In genomic region chr5:30717991-30718703, GRCm38 (mm10) we compare ENCODE assay signal across 12 mouse cellular contexts. TPM values are rescaled to one million over a fixed set of nuclear protein-coding genes. Genes with fewer than 3 reads are reported as not detected.
A peak's percentile ranks its signal among the peaks of the same experiment; 100 is the strongest.
DNase-seq lines count a peak whose midpoint lies in the region; ATAC-seq and TF ChIP-seq lines count a peak whose summit lies in the region.
"Had no signal": no experiment of that assay in that cellular context is flagged by ENCODE, and none has a peak within 500 bp of the region (broad histone marks: within the 10 kb centered on the region; RNA-seq: fewer than 3 reads in every experiment).

No protein-coding gene starts in this region.

- H3K4me3 ChIP-seq in lung, postnatal 0 days (ENCODE audit: low read depth, low read length), result no peak overlapping the region
- H3K4me3 ChIP-seq in forebrain, embryonic 13.5 days, result 0 out of 2 replicates have a peak overlapping the region, but pooled peaks have one; percentile 2
- H3K4me3 ChIP-seq in neural tube, embryonic 15.5 days (replicated peaks), result no peak overlapping the region
- no peak overlapping the region for H3K4me3 ChIP-seq in liver, embryonic 12.5 days
- H3K4me3 ChIP-seq: heart, embryonic 13.5 days; liver, embryonic 13.5 days had no signal

- no peaks in the 10 kb centered on the region for H3K9me3 ChIP-seq in lung, postnatal 0 days (ENCODE audit: low read length)
- no peaks in the 10 kb centered on the region for H3K9me3 ChIP-seq in forebrain, embryonic 13.5 days (replicated peaks)
- H3K9me3 ChIP-seq in neural tube, embryonic 15.5 days (replicated peaks), result no peaks in the 10 kb centered on the region
- H3K9me3 ChIP-seq in liver, embryonic 12.5 days (replicated peaks), result no peaks in the 10 kb centered on the region
- H3K9me3 ChIP-seq: heart, embryonic 13.5 days; liver, embryonic 13.5 days had no signal

- no peak for TF ChIP-seq CTCF in lung, postnatal 0 days (IDR thresholded peaks at IDR 0.05)

- no peaks in the 10 kb centered on the region for H3K36me3 ChIP-seq in lung, postnatal 0 days (ENCODE audit: insufficient read depth, low read length)
- H3K36me3 ChIP-seq in forebrain, embryonic 13.5 days (ENCODE audit: poor library complexity, severe bottlenecking), result peaks cover 44% of the 10 kb centered on the region
- peaks cover 10% of the 10 kb centered on the region for H3K36me3 ChIP-seq in neural tube, embryonic 15.5 days
- no peaks in the 10 kb centered on the region for H3K36me3 ChIP-seq in liver, embryonic 12.5 days
- H3K36me3 ChIP-seq: heart, embryonic 13.5 days; liver, embryonic 13.5 days had no signal

- H3K4me1 ChIP-seq in lung, postnatal 0 days (ENCODE audit: insufficient read depth, low read depth, low read length), result peaks cover 2% of the 10 kb centered on the region
- peaks cover 60% of the 10 kb centered on the region for H3K4me1 ChIP-seq in forebrain, embryonic 13.5 days
- H3K4me1 ChIP-seq in neural tube, embryonic 15.5 days, result peaks cover 47% of the 10 kb centered on the region
- peaks cover 4% of the 10 kb centered on the region for H3K4me1 ChIP-seq in liver, embryonic 12.5 days

- no peak overlapping the region for H3K4me2 ChIP-seq in lung, postnatal 0 days (replicated peaks; ENCODE audit: low read depth, low read length)
- peak overlapping the region; percentile 41 for H3K4me2 ChIP-seq in forebrain, embryonic 13.5 days
- H3K4me2 ChIP-seq in neural tube, embryonic 15.5 days, result peak overlapping the region; percentile 19; the same call in 1 of the 2 replicates
- no peak overlapping the region for H3K4me2 ChIP-seq in liver, embryonic 12.5 days
- H3K4me2 ChIP-seq: heart, embryonic 13.5 days; liver, embryonic 13.5 days had no signal

- H3K9ac ChIP-seq in lung, postnatal 0 days (replicated peaks; ENCODE audit: low read depth), result no peak overlapping the region
- H3K9ac ChIP-seq in forebrain, embryonic 13.5 days, result peak overlapping the region; percentile 54
- H3K9ac ChIP-seq in neural tube, embryonic 15.5 days (replicated peaks), result no peak overlapping the region
- no peak overlapping the region for H3K9ac ChIP-seq in liver, embryonic 12.5 days
- H3K9ac ChIP-seq: heart, embryonic 13.5 days; liver, embryonic 13.5 days had no signal

- peak; percentile 71 for DNase-seq in lung, postnatal 0 days (ENCODE audit: low spot score)
- no peak for DNase-seq in lung, postnatal 36 days
- peak; percentile 44 for DNase-seq in mesoderm, embryonic 11.5 days (ENCODE audit: low read depth, low spot score)
- no peak for DNase-seq in gastrocnemius, adult 18-20 months (ENCODE audit: low spot score)
- DNase-seq in kidney, adult 9 months, result no peak
- DNase-seq: kidney, adult 11 months; liver, embryonic 13.5 days had no signal

- peak; percentile 58 for ATAC-seq in lung, postnatal 0 days
- no peak; the same call in 1 of the 2 replicates for ATAC-seq in forebrain, embryonic 13.5 days
- no peak for ATAC-seq in neural tube, embryonic 15.5 days (ENCODE audit: low FRiP score)
- no peak for ATAC-seq in liver, embryonic 12.5 days

- H3K27me3 ChIP-seq in lung, postnatal 0 days (replicated peaks; ENCODE audit: insufficient read depth, low read length), result peaks cover 11% of the 10 kb centered on the region
- H3K27me3 ChIP-seq in forebrain, embryonic 13.5 days, result no peaks in the 10 kb centered on the region
- H3K27me3 ChIP-seq in neural tube, embryonic 15.5 days (replicated peaks), result no peaks in the 10 kb centered on the region
- peaks cover 35% of the 10 kb centered on the region for H3K27me3 ChIP-seq in liver, embryonic 12.5 days (replicated peaks)

- TF ChIP-seq EP300 in lung, postnatal 0 days (IDR thresholded peaks at IDR 0.05), result 0 out of 2 replicates have a peak, but pooled peaks have one; percentile 29

- 56% methylated on average over 10 of the region's 10 CpGs for WGBS in lung, postnatal 0 days
- WGBS in forebrain, embryonic 13.5 days, result 25% methylated on average over 10 of the region's 10 CpGs
- WGBS in neural tube, embryonic 15.5 days, result 25% methylated on average over 10 of the region's 10 CpGs
- 59% methylated on average over 10 of the region's 10 CpGs for WGBS in liver, embryonic 12.5 days (ENCODE audit: insufficient replicate concordance)

- no peak overlapping the region for H3K27ac ChIP-seq in lung, postnatal 0 days (ENCODE audit: low read length)
- H3K27ac ChIP-seq in forebrain, embryonic 13.5 days, result peak overlapping the region; percentile 73
- H3K27ac ChIP-seq in neural tube, embryonic 15.5 days (replicated peaks), result peak overlapping the region; percentile 45
- H3K27ac ChIP-seq in liver, embryonic 12.5 days, result no peak overlapping the region
- H3K27ac ChIP-seq: heart, embryonic 13.5 days; liver, embryonic 13.5 days had no signal

RNA-seq across cellular contexts. Expression of gene Dpysl5, which starts 6.8 kb away (rescaled TPM):
- 1.4 and 1.6 TPM in 2 replicates for polyA plus RNA-seq in lung, postnatal 0 days (2015; fragmentation: Nextera tagmentation; extraction: Ambion mirVana)
- polyA plus RNA-seq in forebrain, embryonic 13.5 days (2015; fragmentation: Nextera tagmentation; extraction: Ambion mirVana), result 118 and 134 TPM in 2 replicates
- 152 and 175 TPM in 2 replicates for polyA plus RNA-seq in neural tube, embryonic 15.5 days (2015; fragmentation: Nextera tagmentation; extraction: Ambion mirVana)
- total RNA-seq in gastrocnemius, adult 18-20 months (2021), result 1 to 10 TPM in 1 of 2 experiments, under 1 TPM in 1; 0.62 to 1.3 TPM
- polyA plus RNA-seq in liver, embryonic 12.5 days (2016; fragmentation: Nextera tagmentation; extraction: Ambion mirVana), result 0.20 and 0.36 TPM in 2 replicates
- total RNA-seq: neutrophil, adult 5-6 weeks had no signal

RNA-seq across cellular contexts. Expression of gene Cenpa, which starts 51.6 kb away (rescaled TPM):
- polyA plus RNA-seq in lung, postnatal 0 days (2015; fragmentation: Nextera tagmentation; extraction: Ambion mirVana), result 24.4 and 25.5 TPM in 2 replicates
- polyA plus RNA-seq in forebrain, embryonic 13.5 days (2015; fragmentation: Nextera tagmentation; extraction: Ambion mirVana), result 264 and 275 TPM in 2 replicates
- polyA plus RNA-seq in neural tube, embryonic 15.5 days (2015; fragmentation: Nextera tagmentation; extraction: Ambion mirVana), result 33.0 and 73.4 TPM in 2 replicates
- 1 to 10 TPM in 1 of 2 experiments, under 1 TPM in 1; 0.96 to 2.5 TPM for total RNA-seq in gastrocnemius, adult 18-20 months (2021)
- 259 and 265 TPM in 2 replicates for polyA plus RNA-seq in liver, embryonic 12.5 days (2016; fragmentation: Nextera tagmentation; extraction: Ambion mirVana)

Comparison
In these comparisons a context has a peak if more than half of its experiments do, and no peak if none do; other contexts are left out.
1. DNase-seq: peak in lung, postnatal 0 days (single experiment) and mesoderm, embryonic 11.5 days (single experiment); none in lung, postnatal 36 days (single experiment), gastrocnemius, adult 18-20 months (single experiment) and kidney, adult 9 months (single experiment).
2. H3K27ac ChIP-seq: peak in forebrain, embryonic 13.5 days (single experiment) and neural tube, embryonic 15.5 days (single experiment); none in lung, postnatal 0 days (single experiment) and liver, embryonic 12.5 days (single experiment).
3. H3K4me2 ChIP-seq: peak in forebrain, embryonic 13.5 days (single experiment) and neural tube, embryonic 15.5 days (single experiment); none in lung, postnatal 0 days (single experiment) and liver, embryonic 12.5 days (single experiment).
4. RNA of gene Dpysl5, which starts 6.8 kb away (polyA plus RNA-seq): 152 to 175 TPM in neural tube, embryonic 15.5 days and 118 to 134 TPM in forebrain, embryonic 13.5 days; 1.4 to 1.6 TPM in lung, postnatal 0 days and 0.20 to 0.36 TPM in liver, embryonic 12.5 days; every median in the first group is over 10 times any median in the second.